Mouse (Mus musculus) thymus, postnatal 4 days (tissue): ENCODE measurements around the gene Ythdf2.
A peak's percentile ranks its signal among the peaks of the same experiment; 100 is the strongest.
"Not testable (repeated sequence)": the region's sequence is repeated elsewhere in the genome, so short reads cannot be mapped to it uniquely, and the experiment has no call there.

Source experiments
- DNase-seq: peaks from one replicate; pipeline ENCODE4 v3.0.0; 2021

The Ythdf2 gene

GRCm38 (mm10) chr4:132211953-132212734, at the start of gene Ythdf2:
Ythdf2 (minus strand) TSS chr4:132212303.
- peak; percentile 99 for DNase-seq

- DNase-seq: peak; percentile 77
Measured at GRCm38 (mm10) chr4:132260404-132261379, 48.6 kb upstream of the Ythdf2 start.

GRCm38 (mm10) chr4:132259248-132259647, 47.1 kb upstream of the Ythdf2 start:
- DNase-seq: no peak

- no peak for DNase-seq
Measured at GRCm38 (mm10) chr4:132256384-132256783, 44.3 kb upstream of the Ythdf2 start.

- DNase-seq: peak; percentile 45
Measured at GRCm38 (mm10) chr4:132254986-132255385, 42.9 kb upstream of the Ythdf2 start.

- DNase-seq: no peak
Measured at GRCm38 (mm10) chr4:132253622-132254021, 41.5 kb upstream of the Ythdf2 start.

- DNase-seq: no peak
Measured at GRCm38 (mm10) chr4:132253128-132253527, 41.0 kb upstream of the Ythdf2 start.

GRCm38 (mm10) chr4:132251596-132251995, 39.5 kb upstream of the Ythdf2 start:
- no peak for DNase-seq

- no peak for DNase-seq
Measured at GRCm38 (mm10) chr4:132247451-132247997, 35.4 kb upstream of the Ythdf2 start.

GRCm38 (mm10) chr4:132245643-132246042, 33.5 kb upstream of the Ythdf2 start:
- DNase-seq: peak; percentile 45

- DNase-seq: no peak
Measured at GRCm38 (mm10) chr4:132241208-132241607, 29.1 kb upstream of the Ythdf2 start.

- DNase-seq: no peak
Measured at GRCm38 (mm10) chr4:132240367-132240766, 28.3 kb upstream of the Ythdf2 start.

GRCm38 (mm10) chr4:132238356-132238755, 26.3 kb upstream of the Ythdf2 start:
- DNase-seq: no peak

GRCm38 (mm10) chr4:132234710-132235109, 22.6 kb upstream of the Ythdf2 start:
- no peak for DNase-seq

GRCm38 (mm10) chr4:132230422-132230821, 18.3 kb upstream of the Ythdf2 start:
- DNase-seq: no peak

GRCm38 (mm10) chr4:132222001-132222400, 9.9 kb upstream of the Ythdf2 start:
- DNase-seq: not testable (repeated sequence)

GRCm38 (mm10) chr4:132218439-132218838, 6.3 kb upstream of the Ythdf2 start:
- DNase-seq: not testable (repeated sequence)

- DNase-seq: no peak
Measured at GRCm38 (mm10) chr4:132217781-132218180, 5.7 kb upstream of the Ythdf2 start.

GRCm38 (mm10) chr4:132216602-132217001, 4.5 kb upstream of the Ythdf2 start:
- no peak for DNase-seq

- no peak for DNase-seq
Measured at GRCm38 (mm10) chr4:132214847-132215246, 2.7 kb upstream of the Ythdf2 start.

GRCm38 (mm10) chr4:132211091-132211942, 786 bp downstream of the Ythdf2 start:
- peak; percentile 64 for DNase-seq

GRCm38 (mm10) chr4:132210325-132210724, 1.8 kb downstream of the Ythdf2 start:
- DNase-seq: no peak
